Mouse (Mus musculus) liver, adult 2 months (tissue): Measurements from ENCODE around the gene Creb3l2.

Source experiments
- CTCF ChIP-seq: fragments of 200-500 bp; IDR thresholded peaks from 2 replicates; pipeline ENCODE4 v1.5.1; 2011; ENCODE audit warnings: low read depth, low read length, control low read depth
- POLR2A ChIP-seq: fragments of 200-500 bp; IDR thresholded peaks from 2 replicates; pipeline ENCODE4 v1.6.1; 2011; ENCODE audit warnings: low read length, control low read depth; ENCODE audit not compliant: insufficient read depth; ENCODE audit errors: extremely low read depth

GRCm38 (mm10) chr6:37375452-37375851 is 66.5 kb downstream of the Creb3l2 start:
- TF ChIP-seq CTCF (no peak), POLR2A (no peak)
